Mouse (Mus musculus): ENCODE results near the gene Ppard. TPM values are rescaled to one million over a fixed set of nuclear protein-coding genes. Genes with fewer than 3 reads are reported as not detected.
A peak's percentile ranks its signal among the peaks of the same experiment; 100 is the strongest.

The Ppard gene
- total RNA-seq, 4 experiments from 2014 or later = 38.8 to 50.6 (median 45.4) TPM

DNA sequence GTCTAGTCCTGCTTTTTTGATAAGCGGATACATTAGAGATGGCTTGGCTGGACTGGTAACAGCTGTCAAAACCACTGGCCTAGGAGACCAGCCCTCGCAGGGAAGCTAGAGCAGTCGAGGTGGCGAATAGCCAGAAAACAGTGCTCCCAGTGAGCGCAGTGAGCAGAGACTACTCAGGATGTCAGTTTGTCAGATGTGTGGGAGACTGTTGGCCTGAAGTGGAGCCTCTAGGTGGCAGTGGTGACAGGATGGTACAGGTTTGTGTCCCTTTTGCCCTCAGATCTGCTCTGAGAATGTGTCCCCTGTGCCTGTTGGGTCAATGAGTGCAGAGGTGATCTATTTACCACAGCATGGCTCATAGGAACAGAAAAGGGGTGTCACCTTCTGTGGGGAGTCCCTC is 55.5 kb downstream of the Ppard start:
- no peak for DNase-seq

- DNase-seq = peak; percentile 77
Observed at GRCm38 (mm10) chr17:28290262-28290661, 57.8 kb downstream of the Ppard start.

DNA sequence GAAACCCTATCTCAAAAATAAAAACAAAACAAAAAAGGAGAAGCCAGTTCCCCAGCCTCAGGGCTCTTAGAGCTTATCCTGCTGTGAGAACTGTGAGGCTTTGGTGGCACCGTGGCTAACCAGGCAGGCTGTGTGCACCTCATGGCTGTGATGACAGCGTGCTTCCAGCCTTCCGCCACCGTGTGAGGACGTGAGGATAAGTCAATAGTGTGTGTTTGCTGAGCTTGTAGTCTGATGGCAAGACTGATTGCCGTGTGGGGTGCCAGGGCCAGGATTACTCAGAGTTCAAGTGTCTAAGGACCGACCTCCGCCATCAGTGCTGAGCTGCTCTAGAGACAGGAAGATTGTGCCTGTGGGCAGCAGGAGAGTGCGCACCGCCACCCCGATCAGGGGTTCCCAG is 58.2 kb downstream of the Ppard start:
- no peak for DNase-seq

- DNase-seq = no peak
Observed at GRCm38 (mm10) chr17:28291346-28291745, 58.8 kb downstream of the Ppard start.

- DNase-seq = no peak
Observed at GRCm38 (mm10) chr17:28293716-28294115, 61.2 kb downstream of the Ppard start.

DNA sequence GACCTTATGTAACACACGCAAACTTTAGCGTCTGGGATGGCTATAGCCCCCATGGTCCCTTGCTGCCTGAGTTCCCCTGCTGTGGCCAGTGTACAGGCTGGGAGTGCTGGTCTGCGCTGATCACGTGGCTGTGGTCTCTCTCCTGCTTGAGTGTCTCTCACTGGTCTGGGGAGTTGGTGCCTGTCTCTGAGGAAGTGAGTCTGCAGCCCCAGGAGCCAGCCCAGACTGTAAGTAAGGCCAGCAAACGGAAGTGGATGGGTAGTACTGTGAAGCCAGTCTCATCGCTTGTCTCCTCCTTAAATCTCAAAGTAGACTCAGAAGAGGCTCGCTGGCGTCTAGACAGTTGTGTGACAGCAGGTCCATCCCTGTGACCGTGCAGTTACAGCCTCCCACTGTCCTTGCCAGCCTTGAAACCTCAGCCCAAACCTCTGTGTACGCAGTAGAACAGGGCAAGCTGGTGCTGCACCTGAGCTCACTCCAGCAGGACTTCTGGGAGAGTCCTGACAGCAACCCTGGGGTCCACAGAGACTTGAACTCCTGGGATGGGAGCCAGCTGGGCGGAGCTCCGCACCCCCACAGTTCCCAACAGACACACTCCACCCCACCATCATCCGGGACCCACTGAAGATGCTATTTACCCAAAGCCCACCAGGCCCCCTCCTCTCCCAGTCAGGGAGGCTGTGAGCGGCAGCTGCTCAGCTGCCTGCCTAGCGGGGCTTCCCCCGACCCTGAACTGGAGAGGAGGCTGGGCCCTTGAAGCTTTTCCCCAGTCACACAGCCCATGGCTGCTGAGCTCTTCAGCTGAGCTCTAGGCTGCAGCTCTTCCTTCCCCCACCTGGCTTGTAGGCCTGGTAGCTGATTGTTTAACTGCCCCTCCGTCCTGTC is 62.2 kb downstream of the Ppard start:
- no peak for DNase-seq

DNA sequence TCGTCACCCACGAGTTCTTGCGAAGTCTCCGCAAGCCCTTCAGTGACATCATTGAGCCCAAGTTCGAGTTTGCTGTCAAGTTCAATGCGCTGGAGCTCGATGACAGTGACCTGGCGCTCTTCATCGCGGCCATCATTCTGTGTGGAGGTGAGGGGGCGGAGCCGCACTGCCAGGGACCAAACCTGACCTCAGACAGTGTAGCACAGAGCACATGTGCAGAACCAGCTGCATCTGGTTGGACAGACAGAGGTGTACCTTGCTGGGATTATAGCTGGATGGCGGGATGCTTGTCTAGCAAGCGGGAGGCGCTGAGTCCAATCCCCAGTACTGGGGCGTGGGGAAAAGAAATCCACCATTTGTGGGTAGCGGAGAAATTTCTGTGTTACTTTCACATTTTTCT is 66.4 kb downstream of the Ppard start:
- no peak for DNase-seq

- DNase-seq = no peak
Observed at GRCm38 (mm10) chr17:28299669-28300320, 67.3 kb downstream of the Ppard start.

DNA sequence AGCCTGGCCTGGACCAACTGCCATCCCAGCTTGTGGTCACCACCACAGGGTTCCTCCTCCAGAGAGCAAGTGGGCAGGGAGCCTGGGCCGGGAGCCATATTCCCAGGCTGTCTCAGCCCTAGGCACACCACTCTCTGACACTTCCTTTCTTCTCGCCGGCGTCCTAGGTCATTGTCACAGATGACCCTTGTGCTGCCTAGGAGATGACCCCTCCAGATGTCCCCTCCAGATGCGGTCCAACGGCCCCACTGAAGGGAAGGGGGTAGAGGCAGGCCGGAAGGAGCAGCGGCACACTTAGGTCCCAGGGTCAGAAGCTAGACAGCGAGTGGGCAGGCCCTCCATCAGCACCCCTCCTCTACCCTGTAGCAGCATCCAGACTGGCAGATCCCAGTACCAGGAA is 67.8 kb downstream of the Ppard start:
- no peak for DNase-seq

GRCm38 (mm10) chr17:28300850-28301249 is 68.3 kb downstream of the Ppard start:
- no peak for DNase-seq

DNA sequence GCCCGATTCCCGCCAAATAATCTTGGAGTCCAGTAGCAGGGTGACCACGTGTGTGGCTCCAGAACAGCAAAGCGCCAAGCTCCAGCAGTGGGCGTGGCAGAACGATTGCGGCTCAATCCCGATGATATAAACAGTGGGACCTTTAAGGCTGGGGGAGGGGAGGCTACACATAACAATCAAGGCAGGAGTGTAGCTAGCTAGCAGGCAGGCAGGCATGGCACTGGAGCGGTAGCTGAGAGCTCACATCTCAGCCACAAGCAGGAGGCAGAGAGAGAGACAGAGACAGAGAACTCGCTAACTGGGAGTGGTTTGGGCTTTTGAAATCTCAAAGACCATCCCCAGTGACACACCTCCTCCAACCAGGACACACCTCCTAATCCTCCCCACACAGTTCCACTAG is 72.7 kb downstream of the Ppard start:
- DNase-seq = no peak

- DNase-seq = peak; percentile 73
Observed at GRCm38 (mm10) chr17:28308297-28309195, 76.0 kb downstream of the Ppard start.

GRCm38 (mm10) chr17:28310831-28311230 is 78.3 kb downstream of the Ppard start:
- DNase-seq = no peak

DNA sequence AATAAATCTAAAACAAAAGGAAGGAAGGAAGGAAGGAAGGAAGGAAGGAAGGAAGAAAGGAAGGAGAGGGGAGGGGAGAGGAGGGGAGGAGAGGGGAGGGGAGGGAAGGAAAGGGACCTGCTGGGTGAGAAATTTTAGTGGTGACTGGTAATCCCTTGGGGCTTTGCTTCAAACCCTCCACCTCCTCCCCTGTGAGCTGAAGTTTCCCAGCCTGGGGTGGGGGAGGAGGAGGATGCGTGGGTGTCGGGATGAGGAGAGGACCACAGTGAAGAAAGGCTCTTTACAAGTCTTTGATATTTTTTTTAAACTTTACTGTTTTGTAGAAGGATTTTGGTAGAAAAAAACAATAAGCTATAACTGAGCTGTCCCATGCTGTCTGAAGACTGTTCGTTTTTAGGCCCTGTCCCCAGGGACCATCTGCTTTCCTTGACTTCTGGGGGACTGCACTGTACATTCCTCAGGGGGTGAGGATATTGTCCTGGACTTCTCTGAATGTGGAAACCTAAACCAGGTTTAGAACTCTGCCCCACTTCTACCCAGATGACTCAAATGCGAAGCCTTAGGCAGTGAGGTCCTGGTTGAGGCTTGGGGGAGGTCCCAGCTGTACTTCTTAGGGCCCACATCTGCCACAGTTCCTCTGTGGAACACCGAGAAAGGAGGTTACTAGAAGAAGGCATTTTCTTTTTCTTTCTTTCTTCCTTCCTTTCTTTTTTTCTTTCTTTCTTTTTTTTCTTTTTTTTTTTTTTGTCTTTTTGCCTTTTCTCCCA is 79.0 kb downstream of the Ppard start:
- DNase-seq = no peak

DNA sequence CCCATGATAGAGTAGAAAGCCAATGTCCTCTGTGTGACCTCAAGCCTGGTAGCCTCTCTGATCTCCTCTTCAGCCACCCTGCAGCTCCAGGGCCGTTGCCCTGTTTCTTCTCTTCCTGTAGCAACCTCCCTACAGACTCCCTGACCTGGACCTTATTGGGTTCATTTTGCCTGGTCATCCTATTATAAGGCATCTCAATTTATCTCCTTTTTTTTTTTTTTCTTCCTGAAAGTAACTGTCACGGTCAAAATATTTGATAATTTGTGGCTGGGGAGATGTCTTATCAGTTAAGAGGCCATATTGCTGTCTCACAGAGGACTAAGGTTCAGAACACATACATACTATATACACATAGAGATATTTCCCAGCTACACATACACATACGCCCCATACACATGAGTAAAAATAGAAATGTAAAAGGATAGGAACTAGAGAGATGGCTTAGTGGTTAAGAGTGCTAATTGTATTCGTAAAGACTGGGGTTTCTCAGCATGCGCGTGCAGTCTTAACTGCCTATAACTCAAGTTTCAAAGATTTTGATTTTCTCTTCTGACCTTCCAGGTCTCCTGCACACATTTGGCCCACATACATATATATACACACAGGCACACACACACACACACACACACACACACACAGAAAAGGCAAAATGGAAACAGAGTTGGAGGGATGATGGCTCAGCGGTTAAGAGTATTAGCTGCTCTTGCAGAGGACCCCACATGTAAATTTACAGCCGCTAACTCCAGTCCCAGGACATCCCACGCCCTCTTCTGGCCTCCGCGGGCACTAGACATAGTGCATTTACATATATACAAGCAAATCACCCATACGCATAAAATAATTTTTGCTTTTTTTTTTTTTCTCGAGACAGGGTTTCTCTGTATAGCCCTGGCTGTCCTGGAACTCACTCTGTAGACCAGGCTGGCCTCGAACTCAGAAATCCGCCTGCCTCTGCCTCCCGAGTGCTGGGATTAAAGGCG is 80.0 kb downstream of the Ppard start:
- no peak for DNase-seq

- DNase-seq = peak; percentile 95
Observed at GRCm38 (mm10) chr17:28313212-28313879, 80.8 kb downstream of the Ppard start, which contains the start of gene Fance. Gene Fance, plus strand, starts transcription at chr17:28313519.

DNA sequence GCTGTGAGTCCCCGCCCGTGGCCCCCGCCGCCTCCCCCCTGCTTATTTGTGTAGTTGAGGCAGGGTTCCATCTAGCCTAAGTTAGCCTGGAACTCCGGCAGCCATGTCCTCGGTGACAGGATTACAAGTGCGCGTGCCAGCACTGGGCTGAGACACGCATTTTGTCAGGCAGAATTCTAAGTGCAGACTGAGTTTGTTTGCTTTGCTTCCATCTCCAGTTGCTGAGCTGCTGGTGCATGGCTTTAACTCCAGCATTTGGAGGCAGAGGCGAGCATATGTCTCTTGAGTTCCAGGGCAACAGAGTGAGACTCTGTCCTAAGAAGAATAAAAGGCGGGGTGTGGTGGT is 81.4 kb downstream of the Ppard start:
- no peak for DNase-seq

DNA sequence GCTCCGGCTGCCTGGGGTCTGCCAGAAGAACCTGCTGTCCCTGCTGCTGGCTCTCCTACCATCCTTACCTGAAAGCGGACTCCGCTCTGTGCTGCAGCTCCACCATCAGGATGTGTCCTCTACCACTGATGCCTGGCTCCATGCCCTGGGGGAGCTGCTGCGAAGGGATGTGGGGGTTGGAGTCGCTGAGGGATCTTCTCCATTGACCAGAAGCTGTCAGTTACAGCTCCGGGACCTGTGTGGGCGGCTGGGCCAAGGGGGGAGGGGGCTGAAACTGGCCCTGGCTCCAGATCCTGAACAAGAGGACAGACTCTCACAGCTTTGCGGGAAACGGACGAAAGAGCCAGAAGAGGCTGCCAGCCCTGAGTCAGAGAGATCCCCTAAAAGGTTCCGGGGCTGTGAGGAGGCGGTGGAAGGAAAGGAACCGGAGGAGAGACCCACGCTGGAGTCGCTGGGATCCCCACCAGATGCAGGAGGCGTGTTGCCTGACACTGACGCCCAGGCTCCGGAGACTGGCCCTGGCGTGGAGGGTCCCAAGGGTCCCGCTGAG is 83.2 kb downstream of the Ppard start:
- DNase-seq = no peak

- no peak for DNase-seq
Observed at GRCm38 (mm10) chr17:28316476-28316875, 84.0 kb downstream of the Ppard start.

DNA sequence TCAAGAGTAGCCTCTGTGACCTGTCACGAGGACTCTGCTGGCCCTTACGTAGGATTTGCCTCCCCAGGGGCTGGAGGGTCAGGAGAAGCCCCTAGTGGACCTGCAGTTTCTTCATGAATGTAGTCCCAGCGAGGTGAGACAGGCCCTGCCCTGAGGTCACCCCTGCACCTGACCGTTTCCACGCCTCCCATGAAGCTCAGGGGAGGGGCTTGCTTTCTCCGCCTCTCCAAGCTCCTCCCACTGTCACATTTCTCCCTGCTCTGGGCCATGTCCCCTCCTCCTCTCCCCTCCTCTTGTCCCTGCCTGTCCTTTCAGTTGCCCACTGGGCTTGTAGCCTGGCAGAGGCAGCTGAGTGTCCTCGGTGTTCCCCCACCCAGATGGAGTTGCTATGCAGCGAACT is 84.6 kb downstream of the Ppard start:
- DNase-seq = no peak
